Mouse (Mus musculus) embryonic stem cell, embryonic (primary cell): ENCODE results near the gene Psma3.

Source experiments
- CTCF ChIA-PET, 4 experiments: fragments of 300-600 bp in 2 of 4; fragments of 350-600 bp in 2 of 4; sonication (Branson Sonifier 250); formaldehyde crosslinking; loops; one replicate each; lab custom pipeline; 2022; ENCODE audit warnings: inconsistent platforms in 2 of 4; lab: Charles Lee
- POLR2A ChIA-PET, 4 experiments: fragments of 300-600 bp in 2 of 4; fragments of 350-600 bp in 2 of 4; sonication (Branson Sonifier 250); formaldehyde crosslinking; loops; one replicate each; lab custom pipeline; 2022; ENCODE audit warnings: antibody characterized with exemption in 4 of 4, inconsistent platforms in 1 of 4; lab: Charles Lee

Gene Psma3

DNA sequence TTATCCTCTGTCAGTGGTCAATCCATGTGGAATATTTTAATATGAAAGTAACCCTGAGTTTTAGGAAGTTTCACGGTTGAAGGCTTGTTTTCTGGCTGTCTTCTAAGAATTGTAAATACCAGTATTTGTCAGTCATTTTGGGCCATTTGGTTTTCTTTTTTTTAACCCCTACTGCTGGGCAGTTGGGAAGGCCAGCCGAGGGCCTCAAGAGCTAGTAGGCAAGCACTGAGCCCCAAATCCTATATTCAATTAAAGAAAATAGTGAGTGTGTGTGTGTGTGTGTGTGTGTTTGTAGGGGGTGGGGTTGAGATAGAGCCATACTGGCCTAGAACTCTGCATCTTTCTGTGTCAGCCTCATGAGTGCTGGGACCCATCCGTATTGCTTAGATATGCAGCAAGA is 1.5 kb downstream of the Psma3 start:
- ChIA-PET POLR2A (interaction anchor here (0.6 to 4.7 kb wide), 18 partner anchors 10 to 161 kb away, joined by 3 to 112 read pairs (median 5); partner anchors contain the start of genes Arid4a (in 3 of the 4), 2700049A03Rik (in 2 of the 4) and Timm9 (in 2 of the 4)), CTCF (interaction anchor here in 2 of 4 experiments (0.8 to 1.0 kb wide), 2 partner anchors 17 to 40 kb away, joined by 4 read pairs; partner anchors contain the start of gene Arid4a (in 1 of the 2))

DNA sequence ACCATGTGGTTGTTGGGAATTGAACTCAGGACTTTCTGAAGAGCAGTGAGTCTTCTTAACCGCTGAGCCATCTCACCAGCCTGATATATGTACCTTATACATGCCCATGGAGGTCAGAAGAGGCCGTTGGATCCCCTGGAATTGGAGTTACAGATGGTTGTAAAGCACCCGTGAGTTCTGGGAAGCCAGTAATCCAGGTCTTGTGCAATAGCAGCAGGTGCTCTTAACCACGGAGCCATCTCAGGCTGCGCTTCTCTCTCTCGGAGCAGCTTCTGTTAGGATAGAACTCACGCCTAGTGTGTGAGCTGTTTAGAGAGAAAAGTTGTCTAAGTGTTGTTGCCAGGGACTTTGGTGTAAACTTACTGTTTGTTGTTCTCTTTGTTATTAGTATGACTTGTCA is 3.9 kb downstream of the Psma3 start:
- ChIA-PET CTCF (no interaction called here), POLR2A (interaction anchor here (0.6 to 3.2 kb wide), 20 partner anchors 8 to 1041 kb away, joined by 3 to 24 read pairs (median 4); partner anchors contain the start of gene Arid4a (in 2 of the 4))

DNA sequence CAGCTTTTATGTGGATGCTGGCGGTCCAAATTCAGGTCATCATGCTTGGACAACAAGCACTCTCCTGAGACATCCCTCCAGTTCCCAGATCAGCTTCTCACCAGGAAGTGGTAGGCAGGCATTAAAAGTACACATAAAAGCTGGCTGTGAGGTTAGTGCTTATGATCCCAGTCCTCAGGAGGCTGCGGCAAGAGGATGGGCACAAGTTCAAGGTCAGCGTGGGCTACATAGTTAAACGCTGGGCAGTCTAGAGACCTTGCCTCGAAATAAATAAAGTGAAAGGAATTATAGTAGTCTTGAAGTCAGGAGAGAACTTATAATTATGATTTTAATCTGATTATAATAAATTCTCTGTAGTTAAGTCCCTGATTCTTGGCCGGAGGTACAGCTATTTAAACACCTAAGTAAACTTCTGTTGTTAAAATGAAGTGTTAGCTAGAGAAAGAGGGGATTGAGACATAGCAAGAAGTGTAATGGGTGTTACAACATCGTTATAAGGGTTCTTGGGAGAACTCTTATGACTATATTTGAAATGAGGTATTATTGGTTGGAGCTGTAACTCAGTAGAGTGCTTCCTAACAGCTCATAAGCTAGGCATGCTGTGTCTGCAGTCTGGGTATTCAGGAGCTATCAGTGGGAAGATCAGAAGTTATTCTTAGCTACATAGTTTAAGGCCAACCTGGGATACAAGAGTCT is 10.6 kb downstream of the Psma3 start:
- POLR2A ChIA-PET = interaction anchor here in 3 of 4 experiments (0.6 to 10.0 kb wide), 10 partner anchors 10 to 31 kb away, joined by 3 to 134 read pairs (median 8); partner anchors contain the start of genes Arid4a (in 2 of the 3) and Psma3 (in 2 of the 3)
- CTCF ChIA-PET = interaction anchor here in 2 of 4 experiments (0.8 to 1.1 kb wide), 2 partner anchors 12 kb away, joined by 3 to 7 read pairs; no protein-coding TSS in a partner anchor

DNA sequence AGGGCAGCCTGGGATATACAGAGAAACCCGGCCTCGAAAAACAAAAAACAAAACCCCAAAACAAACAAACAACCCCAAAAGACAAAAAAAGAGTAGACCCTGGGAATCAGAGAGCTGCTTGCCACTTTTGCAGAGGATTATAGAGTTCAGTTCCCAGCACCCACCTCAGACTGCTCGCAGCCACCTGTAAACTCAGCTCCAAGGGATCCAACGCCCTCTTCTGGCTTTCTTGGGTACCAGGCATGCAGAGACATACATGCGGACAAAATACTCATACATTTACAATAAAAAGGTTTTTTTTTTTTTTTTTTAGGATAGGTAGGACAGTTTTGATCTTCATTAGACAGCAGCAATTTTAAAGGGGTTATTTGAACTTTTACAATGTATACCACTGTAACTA is 22.8 kb downstream of the Psma3 start:
- CTCF ChIA-PET = interaction anchor here (0.5 to 1.7 kb wide), 17 partner anchors 12 to 1515 kb away, joined by 3 to 13 read pairs (median 4); partner anchors contain the start of gene Arid4a (in 2 of the 4)
- POLR2A ChIA-PET = interaction anchor here (0.6 to 12.5 kb wide), 20 partner anchors 9 to 1796 kb away, joined by 3 to 134 read pairs (median 5); partner anchors contain the start of genes Arid4a (in 2 of the 4) and Psma3 (in 2 of the 4)

DNA sequence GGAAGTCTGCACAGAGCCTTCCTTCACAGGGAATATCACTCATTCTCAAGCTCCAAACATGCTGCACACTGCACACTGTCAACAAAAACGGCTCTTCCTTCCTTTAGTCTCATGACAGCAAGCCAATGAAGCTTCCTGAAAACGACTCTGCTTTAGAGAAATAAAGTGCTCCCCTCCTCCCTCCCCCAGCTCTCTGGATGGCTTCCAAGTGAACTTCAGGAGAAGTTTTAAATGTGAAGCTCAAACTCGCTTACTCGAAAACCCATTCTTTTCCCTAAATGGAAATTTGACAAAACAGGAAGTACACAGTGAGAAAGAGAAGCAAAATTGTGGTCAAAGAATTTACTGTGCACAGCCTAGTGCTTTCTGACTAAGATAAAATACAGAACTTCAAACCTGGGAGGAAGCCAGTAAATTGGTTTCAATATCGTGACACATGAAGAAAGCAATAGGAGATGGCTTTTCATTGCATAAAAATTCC is 25.0 kb downstream of the Psma3 start:
- POLR2A ChIA-PET = interaction anchor here in 3 of 4 experiments (0.6 to 12.5 kb wide), 18 partner anchors 8 to 37 kb away, joined by 3 to 134 read pairs (median 6); partner anchors contain the start of genes Arid4a (in 3 of the 3) and Psma3 (in 2 of the 3)
- CTCF ChIA-PET = interaction anchor here in 1 of 4 experiments (0.8 to 1.0 kb wide), 2 partner anchors 13 to 74 kb away, joined by 3 read pairs; no protein-coding TSS in a partner anchor

DNA sequence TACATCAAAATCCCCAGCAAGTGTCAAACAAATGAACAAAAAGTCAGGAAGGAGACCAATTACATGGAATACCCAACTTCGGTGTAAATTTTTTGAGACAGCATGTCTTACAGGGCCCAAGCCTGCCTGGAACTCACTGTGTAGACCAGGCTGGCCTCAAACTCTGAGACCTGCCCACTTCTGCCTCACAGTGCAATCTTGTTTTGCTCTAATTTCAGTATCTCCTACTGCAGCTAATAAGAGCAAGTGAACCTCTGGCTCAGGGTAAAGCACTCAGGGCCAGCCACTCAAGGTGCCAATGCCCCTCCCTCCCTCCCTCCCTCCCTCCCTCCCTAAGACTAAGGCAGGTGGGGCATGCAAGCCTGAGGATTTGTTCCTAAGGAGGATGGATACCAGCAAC is 25.9 kb downstream of the Psma3 start:
- CTCF ChIA-PET = no interaction called here
- POLR2A ChIA-PET = interaction anchor here in 3 of 4 experiments (0.6 to 12.5 kb wide), 11 partner anchors 9 to 1000 kb away, joined by 3 to 134 read pairs (median 6); partner anchors contain the start of genes Arid4a (in 2 of the 3) and Psma3 (in 1 of the 3)

DNA sequence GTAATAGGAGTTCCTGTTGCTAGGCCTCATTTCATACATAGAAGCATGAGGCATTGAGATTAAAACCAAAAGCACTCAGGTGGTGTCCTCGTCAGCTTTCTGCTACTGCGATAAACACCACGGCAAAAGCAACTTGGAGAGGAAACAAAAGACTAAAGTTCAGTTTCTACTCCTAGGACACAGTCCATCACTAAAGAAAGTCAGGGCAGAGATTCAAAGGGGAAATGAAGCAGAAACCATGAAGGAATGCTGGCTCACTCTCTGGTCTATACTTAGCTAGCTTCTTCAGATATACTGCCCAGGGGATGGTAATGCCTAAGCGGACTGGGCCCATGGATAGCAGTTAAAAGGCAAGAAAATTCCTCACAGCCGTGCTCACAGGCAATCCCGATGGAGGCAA is 27.0 kb downstream of the Psma3 start:
- ChIA-PET CTCF (no interaction called here), POLR2A (interaction anchor here (0.5 to 12.5 kb wide), 12 partner anchors 8 to 726 kb away, joined by 3 to 134 read pairs (median 6); partner anchors contain the start of genes Psma3 (in 3 of the 4) and Arid4a (in 2 of the 4))

DNA sequence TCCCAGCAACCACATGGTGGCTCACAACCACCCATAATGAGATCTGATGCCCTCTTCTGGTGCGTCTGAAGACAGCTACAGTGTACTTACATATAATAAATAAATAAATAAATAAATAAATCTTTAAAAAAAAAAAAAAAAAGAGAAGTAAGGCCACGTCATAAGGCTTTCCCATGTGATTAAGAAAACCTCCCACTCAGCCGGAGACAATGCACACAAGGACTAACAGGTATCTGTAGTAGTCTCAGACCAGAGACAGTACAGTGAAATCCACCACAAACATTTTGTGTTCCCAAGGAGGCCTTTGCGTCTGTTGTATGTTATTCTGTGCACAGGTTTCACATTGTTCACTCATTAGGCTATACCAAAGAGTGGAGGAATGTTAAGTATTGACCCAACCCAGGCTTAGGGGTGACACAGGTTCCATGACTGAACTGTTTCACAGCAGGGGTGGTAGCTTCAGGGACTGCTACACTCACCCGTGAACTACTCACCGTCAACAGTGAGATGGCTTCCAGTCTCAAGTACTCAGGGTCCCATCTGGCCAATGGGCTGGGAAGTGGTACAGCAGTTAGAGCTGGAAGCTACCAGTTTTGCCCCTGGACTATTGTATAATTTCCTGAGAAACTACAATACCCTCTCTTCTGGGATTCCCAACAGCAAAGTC is 29.5 kb downstream of the Psma3 start:
- ChIA-PET CTCF (interaction anchor here (0.6 to 0.7 kb wide), 5 partner anchors 11 to 1050 kb away, joined by 3 to 9 read pairs (median 4); no protein-coding TSS in a partner anchor), POLR2A (interaction anchor here (0.6 to 12.5 kb wide), 13 partner anchors 9 to 551 kb away, joined by 3 to 134 read pairs (median 6); partner anchors contain the start of genes Arid4a (in 3 of the 4), Psma3 (in 1 of the 4) and Tmx1 (in 1 of the 4))

DNA sequence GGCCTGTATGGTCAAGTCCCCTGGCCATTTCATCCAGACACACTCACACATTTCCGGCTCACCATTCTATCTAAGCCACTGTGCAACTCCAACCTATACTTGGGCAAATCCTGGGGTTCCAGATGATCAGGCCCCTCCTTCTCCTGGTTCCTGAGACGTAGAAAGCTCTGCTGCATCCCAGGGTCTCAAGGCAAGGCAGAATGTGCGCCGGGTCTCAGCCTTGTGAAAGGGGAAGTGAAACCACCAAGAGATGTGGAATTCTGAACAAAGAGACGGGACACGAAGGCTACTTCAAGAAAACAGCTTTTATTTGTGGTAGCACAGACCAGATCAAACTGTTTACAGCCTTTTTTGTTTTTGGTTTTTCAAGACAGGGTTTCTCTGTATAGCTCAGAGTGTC is 31.7 kb downstream of the Psma3 start:
- CTCF ChIA-PET = interaction anchor here in 1 of 4 experiments (0.6 to 0.7 kb wide), 2 partner anchors 10 to 27 kb away, joined by 3 read pairs; partner anchors contain the start of gene Arid4a
- POLR2A ChIA-PET = interaction anchor here (0.5 to 7.9 kb wide), 17 partner anchors 9 to 93 kb away, joined by 3 to 107 read pairs (median 5); partner anchors contain the start of genes Arid4a (in 3 of the 4) and Psma3 (in 3 of the 4)

DNA sequence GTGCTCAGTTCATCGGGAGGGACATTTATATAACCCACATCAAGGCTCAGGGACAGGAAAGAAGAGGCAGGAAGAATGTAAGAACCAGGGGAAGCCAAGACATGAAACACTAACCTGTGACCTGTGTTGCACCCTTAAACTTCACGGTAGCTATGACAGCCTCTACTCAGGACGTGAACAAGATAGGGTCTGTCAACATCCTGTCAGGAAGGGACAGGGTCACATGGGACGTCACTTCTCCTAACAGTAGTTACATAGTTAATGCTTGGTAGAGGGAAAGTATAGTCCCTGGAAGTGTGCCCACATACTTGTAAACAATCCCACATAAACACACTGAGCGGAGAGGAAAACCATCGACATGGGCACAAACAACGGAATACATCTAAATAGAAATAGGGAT is 32.5 kb downstream of the Psma3 start:
- ChIA-PET CTCF (no interaction called here), POLR2A (interaction anchor here (1.0 to 7.9 kb wide), 12 partner anchors 8 to 42 kb away, joined by 3 to 107 read pairs (median 8); partner anchors contain the start of genes Arid4a (in 4 of the 4) and Psma3 (in 2 of the 4))

DNA sequence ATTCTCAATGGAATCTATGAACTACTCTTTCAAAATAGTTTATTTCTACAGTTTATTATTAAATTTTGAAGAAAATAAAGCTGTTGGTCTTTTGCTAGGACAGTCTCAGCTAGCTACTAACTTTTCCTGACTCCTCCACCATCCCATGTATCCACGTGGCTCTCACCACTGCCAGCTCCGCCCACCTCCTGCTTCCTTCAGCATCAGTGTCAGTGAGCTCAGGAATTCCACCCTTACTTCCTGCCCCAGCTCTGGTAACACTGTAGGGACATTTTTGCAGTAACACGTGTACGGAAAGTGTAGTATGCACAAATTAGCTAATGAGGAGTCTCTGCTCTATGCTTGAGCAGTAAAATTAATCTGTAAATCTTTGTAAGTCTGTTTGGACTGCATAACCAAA is 35.3 kb downstream of the Psma3 start:
- ChIA-PET CTCF (interaction anchor here in 2 of 4 experiments (0.6 to 0.8 kb wide), 3 partner anchors 11 to 40 kb away, joined by 5 to 10 read pairs (median 9); no protein-coding TSS in a partner anchor), POLR2A (interaction anchor here (0.6 to 3.6 kb wide), 31 partner anchors 8 to 1784 kb away, joined by 3 to 23 read pairs (median 3); partner anchors contain the start of genes 2700049A03Rik (in 2 of the 4), Psma3 (in 2 of the 4) and Timm9 (in 2 of the 4))

DNA sequence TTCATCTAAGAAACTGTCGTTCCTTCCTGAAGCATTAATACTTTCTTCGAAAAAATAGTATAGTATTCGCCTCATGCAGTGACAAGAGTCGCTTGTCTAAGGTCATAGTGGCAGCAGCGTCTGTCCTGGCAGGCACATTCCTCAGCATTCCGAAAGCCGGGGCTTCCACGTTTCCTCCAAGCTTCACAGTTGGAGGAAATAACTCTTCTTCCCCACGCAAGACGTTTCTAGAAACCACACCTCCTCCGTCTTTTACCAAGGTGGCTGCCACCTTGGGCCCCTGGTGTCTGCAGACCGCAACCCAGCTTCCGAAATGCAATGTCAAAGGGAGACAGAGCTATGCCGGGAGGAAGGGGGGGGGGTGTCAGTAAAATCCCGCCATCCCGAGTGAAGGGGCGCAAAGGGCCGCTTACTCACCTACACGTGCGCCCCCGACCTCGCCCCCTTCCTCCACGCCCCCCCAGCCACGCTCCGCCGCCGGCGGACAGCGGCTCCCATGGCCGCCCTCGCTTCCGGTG is 40.5 kb downstream of the Psma3 start:
- POLR2A ChIA-PET = interaction anchor here (0.6 to 7.9 kb wide), 71 partner anchors 8 to 1856 kb away, joined by 3 to 149 read pairs (median 7); partner anchors contain the start of genes Psma3 (in 3 of the 4), 2700049A03Rik (in 2 of the 4), Timm9 (in 2 of the 4) and Frmd6 (in 1 of the 4)
- CTCF ChIA-PET = interaction anchor here (0.6 to 1.3 kb wide), 7 partner anchors 11 to 130 kb away, joined by 3 to 11 read pairs (median 4); no protein-coding TSS in a partner anchor

DNA sequence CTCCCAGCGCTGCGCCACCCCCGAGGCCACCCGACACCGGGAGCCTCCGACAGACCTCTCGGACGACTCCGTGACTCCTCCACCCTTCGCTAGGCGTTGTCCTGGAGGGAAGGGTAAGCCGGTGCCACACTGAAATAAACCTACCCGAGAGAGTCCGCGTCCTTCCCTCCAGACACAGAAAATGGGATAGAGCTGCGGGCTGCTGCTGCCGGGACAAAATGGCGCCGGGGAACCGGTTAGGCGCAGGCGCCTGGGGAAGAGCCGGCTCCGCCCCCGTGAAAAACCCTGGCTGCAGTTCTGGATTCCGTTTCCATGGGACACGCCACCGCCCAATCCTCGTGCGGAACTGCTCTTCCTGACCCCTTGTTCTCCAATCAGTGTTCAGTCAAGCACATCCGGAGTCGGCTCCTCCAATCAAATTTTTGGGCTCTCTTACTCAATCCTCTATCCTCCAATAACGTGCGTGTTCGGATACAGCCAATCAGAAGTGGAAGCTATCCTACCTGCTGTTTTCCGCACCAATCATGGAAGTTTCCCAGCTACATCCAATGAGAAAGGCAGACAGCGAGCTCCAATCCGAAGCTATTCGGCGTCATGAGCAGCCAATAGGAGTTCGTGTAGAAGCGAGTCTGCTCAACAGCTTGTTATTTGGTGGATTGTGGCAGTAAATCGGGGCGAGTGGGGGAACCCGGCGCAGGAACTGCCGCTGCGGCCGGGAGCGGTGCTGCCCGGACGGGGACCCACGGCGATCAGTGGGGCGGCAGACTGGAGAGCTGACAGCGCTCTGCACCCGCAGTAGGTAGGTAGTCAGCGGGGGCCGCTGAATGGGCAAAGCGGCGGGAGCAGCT is 41.2 kb downstream of the Psma3 start, which contains the start of gene Arid4a:
Gene Arid4a, plus strand, starts transcription at position 628 of the 848 bp plus-strand sequence.
- ChIA-PET CTCF (interaction anchor here in 3 of 4 experiments (0.6 to 1.7 kb wide), 10 partner anchors 9 to 125 kb away, joined by 3 to 9 read pairs (median 4); no protein-coding TSS in a partner anchor), POLR2A (interaction anchor here (0.6 to 7.9 kb wide), 131 partner anchors 8 to 1857 kb away, joined by 3 to 149 read pairs (median 5); partner anchors contain the start of genes Psma3 (in 3 of the 4), Tomm20l (in 3 of the 4), 2700049A03Rik (in 2 of the 4) and Frmd6 (in 2 of the 4))

DNA sequence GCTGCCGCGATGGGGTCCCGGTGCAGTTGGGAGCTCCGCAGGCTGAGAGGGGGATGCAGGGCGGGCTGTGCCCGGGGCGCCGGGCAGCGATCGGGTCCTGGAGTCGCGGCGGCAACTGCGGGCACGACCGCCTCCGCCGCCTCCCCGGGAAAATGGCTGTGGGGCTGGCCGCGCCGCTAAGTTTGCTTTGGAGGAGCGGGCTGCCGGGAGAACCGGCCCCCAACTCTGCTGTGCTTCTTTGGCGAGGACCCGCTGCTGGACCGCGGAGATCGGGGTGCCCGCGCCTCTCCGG is 41.7 kb downstream of the Psma3 start:
- ChIA-PET CTCF (interaction anchor here in 3 of 4 experiments (0.8 to 1.7 kb wide), 9 partner anchors 10 to 124 kb away, joined by 3 to 9 read pairs (median 4); no protein-coding TSS in a partner anchor), POLR2A (interaction anchor here (0.6 to 7.9 kb wide), 116 partner anchors 7 to 1857 kb away, joined by 3 to 149 read pairs (median 5); partner anchors contain the start of genes Psma3 (in 3 of the 4), Tomm20l (in 3 of the 4), 2700049A03Rik (in 2 of the 4) and Frmd6 (in 2 of the 4))

DNA sequence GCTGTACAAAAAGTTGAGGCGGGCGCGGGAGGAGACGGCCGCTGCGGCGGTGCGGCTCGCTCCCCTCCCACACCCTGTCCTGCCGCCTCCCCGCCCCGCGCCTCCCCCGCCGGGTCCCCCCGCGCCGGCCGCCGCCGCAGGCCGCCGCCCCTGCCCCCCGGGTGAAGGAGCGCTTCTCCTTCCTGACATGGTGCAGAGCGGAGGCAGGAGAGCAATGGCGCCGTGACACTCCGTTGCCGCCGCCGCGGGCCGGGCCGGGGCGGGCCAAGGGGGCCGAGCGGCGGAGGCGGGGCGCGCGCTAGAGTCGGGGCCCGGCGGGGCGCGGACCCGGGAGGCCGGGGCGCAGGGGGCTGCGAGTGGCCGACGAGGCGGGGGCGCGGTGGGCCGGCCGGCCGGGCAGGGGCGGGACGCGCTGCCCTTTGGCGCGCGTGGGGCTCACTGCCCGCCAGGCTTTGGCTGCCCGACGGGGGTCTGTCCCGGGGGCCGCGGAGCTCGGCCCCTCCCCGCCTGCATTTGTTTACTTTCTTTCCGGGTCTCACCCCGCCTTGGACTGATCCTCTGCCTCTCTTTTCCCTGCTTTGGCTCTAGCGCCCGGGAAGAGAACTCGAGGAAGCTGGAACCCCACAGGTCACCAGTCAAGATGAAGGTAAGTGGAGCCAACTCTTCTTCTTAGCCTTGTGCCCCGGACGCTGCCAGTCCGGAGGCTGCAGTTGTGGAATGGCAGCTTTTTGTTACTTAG is 42.3 kb downstream of the Psma3 start:
- POLR2A ChIA-PET = interaction anchor here (0.7 to 7.9 kb wide), 58 partner anchors 8 to 444 kb away, joined by 3 to 149 read pairs (median 8); partner anchors contain the start of genes Psma3 (in 3 of the 4), 2700049A03Rik (in 2 of the 4), Timm9 (in 2 of the 4) and Actr10 (in 1 of the 4)

More for the DNA sequence above, 42.3 kb downstream of the Psma3 start:
- CTCF ChIA-PET = interaction anchor here (0.6 to 1.7 kb wide), 4 partner anchors 14 to 124 kb away, joined by 3 to 10 read pairs (median 4); partner anchors contain the start of gene Psma3 (in 1 of the 4)
